Mouse (Mus musculus) G1E (cell line): ENCODE measurements around the gene Ggct. TPM values are rescaled to one million over a fixed set of nuclear protein-coding genes. Genes with fewer than 3 reads are reported as not detected.

Experiments
- ATAC-seq: 2 replicates; pipeline ENCODE4 v1.8.0; 2016; ENCODE audit warnings: mild to moderate bottlenecking; ENCODE audit not compliant: insufficient number of reproducible peaks, poor library complexity, low FRiP score, severe bottlenecking; ENCODE audit errors: extremely low read depth
- DNase-seq: peaks from one replicate; pipeline ENCODE4 v3.0.0; 2012; ENCODE audit warnings: low spot score
- H3K27me3 ChIP-seq: 2 replicates; pipeline ENCODE4 v1.6.1; 2012; ENCODE audit warnings: mild to moderate bottlenecking, low read length, inconsistent platforms; ENCODE audit not compliant: insufficient read depth
- H3K36me3 ChIP-seq: replicated peaks from 2 replicates; pipeline ENCODE3; 2012; ENCODE audit warnings: mild to moderate bottlenecking, inconsistent platforms
- H3K4me1 ChIP-seq: 2 replicates; pipeline ENCODE4 v1.6.1; 2012; ENCODE audit warnings: low read depth, low read length, inconsistent platforms, mixed read lengths; ENCODE audit not compliant: insufficient read depth
- H3K4me3 ChIP-seq: 2 replicates; pipeline ENCODE4 v1.5.1; 2012; ENCODE audit warnings: low read depth, mild to moderate bottlenecking, inconsistent platforms, low read length, moderate library complexity, mixed read lengths
- H3K9me3 ChIP-seq: replicated peaks from 2 replicates; pipeline ENCODE4 v1.6.1; 2012; ENCODE audit warnings: inconsistent platforms
- CTCF ChIP-seq: IDR thresholded peaks from 2 replicates; pipeline ENCODE4 v1.5.1; 2012; ENCODE audit warnings: low read depth, low read length, inconsistent platforms, mixed read lengths
- GATA1 ChIP-seq: IDR thresholded peaks from 2 replicates; pipeline ENCODE4 v1.6.1; 2012; ENCODE audit warnings: borderline replicate concordance, low read length, inconsistent platforms, mixed read lengths
- GATA2 ChIP-seq: IDR thresholded peaks from 2 replicates; pipeline ENCODE4 v1.6.1; 2012; ENCODE audit warnings: low read depth, low read length, inconsistent platforms, borderline replicate concordance
- POLR2AphosphoS5 ChIP-seq: IDR thresholded peaks from 2 replicates; pipeline ENCODE4 v1.6.1; 2012; ENCODE audit warnings: low read depth, low read length, inconsistent platforms; ENCODE audit not compliant: insufficient replicate concordance
- TAL1 ChIP-seq: conservative IDR thresholded peaks from 2 replicates; pipeline ENCODE4 v1.6.1; 2012; ENCODE audit warnings: low read depth, low read length, inconsistent platforms, mixed read lengths
- polyA plus RNA-seq: library from polyadenylated mRNA; stranded (reverse); fragments of >175 nt; gene quantifications from 2 replicates; pipeline ENCODE4 v1.2.3, GENCODE M21; 2012
- total RNA-seq, 2 experiments: library from RNA; stranded (forward) in 1 of 2; stranded (reverse) in 1 of 2; fragments of 200-1000 nt in 1 of 2; fragments of >200 nt in 1 of 2; fragmentation: Nextera tagmentation in 1 of 2; gene quantifications; 2 replicates each; pipeline ENCODE4 v1.2.3; 2014 to 2017

Gene Ggct
- total and polyA plus RNA-seq, 3 experiments, result 10.8 to 15.5 (median 13.9) TPM

DNA sequence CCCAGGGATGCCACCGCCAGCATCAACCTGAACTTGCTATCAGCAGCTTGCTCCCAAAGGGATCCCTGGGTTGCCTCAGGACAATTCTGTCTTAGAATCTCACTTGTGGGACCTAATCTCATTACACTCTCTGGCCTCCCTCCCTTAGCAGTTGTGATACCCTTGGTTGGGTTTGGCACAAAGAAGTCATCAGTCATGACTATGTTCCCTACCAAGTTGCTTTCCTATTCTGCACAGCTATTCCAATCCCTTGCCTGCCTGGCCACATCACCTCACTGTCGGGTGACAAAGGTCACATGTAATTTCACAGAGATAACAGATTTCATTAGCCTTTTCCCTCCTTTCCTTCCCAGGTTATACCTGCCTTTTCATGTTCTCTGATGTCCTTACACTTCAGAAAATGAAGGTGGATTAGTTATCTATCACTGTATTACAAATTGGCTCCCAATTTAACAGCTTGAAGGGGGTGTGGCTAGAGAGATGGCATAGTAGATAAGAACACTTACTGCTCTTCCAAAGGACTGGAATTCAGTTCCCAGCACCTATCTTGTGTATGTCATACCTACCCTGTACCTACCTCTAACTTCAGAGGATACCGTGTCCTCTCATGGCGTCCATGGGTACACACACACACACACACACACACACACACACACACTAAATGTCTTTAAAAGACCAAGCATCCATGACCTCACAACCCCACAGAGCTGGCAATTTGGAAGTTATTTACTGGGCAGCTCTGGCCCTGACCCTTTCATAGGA is 17.8 kb upstream of the Ggct start:
- DNase-seq (no peak), ATAC-seq (no peak)
- H3K4me3 ChIP-seq, result no peak overlapping the region
- H3K36me3 ChIP-seq, result no peaks in the 10 kb centered on the region
- H3K27me3 ChIP-seq, result peaks cover 36% of the 10 kb centered on the region
- no peaks in the 10 kb centered on the region for H3K9me3 ChIP-seq
- TF ChIP-seq CTCF (no peak), TAL1 (no peak), GATA2 (no peak), GATA1 (no peak), POLR2AphosphoS5 (no peak)
- H3K4me1 ChIP-seq, result no peaks in the 10 kb centered on the region

DNA sequence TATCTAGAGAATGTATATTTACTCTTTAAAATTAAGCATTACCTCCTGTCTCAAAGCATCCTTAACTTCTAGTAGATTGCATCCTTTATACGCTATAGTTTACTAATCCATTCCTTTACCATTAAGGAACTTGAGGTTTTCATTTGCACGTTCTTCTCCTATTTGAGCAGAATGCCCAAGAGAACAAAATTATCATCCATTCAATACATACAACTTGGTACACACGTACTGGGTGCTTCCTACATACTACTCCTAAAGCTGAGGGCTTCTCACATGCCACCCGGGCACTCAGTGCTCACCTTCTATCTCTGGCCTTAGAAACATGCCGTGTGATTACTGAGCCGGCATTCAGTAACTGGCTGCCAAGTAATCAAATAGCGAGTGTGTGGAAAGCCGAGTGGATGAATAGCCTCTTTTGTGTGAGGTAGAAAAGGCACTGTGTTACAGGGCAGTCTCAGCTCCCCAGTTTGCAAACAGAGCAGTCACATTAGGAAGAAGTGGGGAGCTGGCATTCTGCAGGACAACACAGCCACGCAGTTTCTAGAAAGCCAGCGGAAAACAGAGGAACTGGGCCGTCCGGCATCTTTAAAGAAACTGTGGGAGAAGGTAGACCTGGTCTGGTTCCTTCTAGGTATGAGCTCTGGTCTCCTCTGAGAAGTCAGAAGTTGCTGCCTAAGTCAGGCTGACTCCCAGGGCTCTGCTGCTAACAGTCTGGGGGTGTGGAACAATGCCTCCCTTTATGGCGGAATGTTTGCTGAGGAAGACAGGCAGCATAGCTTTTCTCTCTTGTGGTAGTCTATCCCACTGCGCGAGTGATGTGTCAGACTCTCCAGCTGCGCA is 16.9 kb upstream of the Ggct start:
- ATAC-seq (no peak), DNase-seq (no peak)
- H3K27me3 ChIP-seq, result peaks cover 33% of the 10 kb centered on the region
- H3K9me3 ChIP-seq, result no peaks in the 10 kb centered on the region
- no peaks in the 10 kb centered on the region for H3K4me1 ChIP-seq
- no peaks in the 10 kb centered on the region for H3K36me3 ChIP-seq
- H3K4me3 ChIP-seq, result no peak overlapping the region
- TF ChIP-seq TAL1, result no peak
- no peak for TF ChIP-seq POLR2AphosphoS5
- TF ChIP-seq GATA1, result no peak
- no peak for TF ChIP-seq GATA2
- no peak for TF ChIP-seq CTCF

DNA sequence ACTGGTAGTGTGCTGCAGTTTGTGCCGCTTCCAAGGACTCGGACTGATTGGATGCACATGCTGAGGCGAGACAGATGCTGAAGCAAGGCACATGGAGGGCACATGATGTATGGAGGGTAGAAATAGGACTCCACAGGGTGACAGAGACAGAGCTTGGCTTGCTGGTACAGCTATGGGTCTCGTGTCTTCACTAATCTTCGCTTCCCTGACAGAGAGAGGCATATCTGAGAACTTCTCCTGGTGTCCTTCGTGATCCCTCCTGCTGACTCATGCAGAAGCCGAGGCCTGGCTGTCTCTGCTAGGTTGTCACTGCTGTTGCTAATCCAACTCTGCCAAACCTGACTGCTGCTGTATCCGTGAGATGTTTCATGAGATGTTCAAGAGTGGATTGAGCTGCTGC is 15.7 kb upstream of the Ggct start:
- H3K4me1 ChIP-seq, result no peaks in the 10 kb centered on the region
- ATAC-seq, result no peak
- no peaks in the 10 kb centered on the region for H3K9me3 ChIP-seq
- DNase-seq, result no peak
- H3K4me3 ChIP-seq, result no peak overlapping the region
- H3K36me3 ChIP-seq, result no peaks in the 10 kb centered on the region
- TF ChIP-seq GATA2 (no peak), CTCF (no peak)
- H3K27me3 ChIP-seq, result peaks cover 33% of the 10 kb centered on the region

DNA sequence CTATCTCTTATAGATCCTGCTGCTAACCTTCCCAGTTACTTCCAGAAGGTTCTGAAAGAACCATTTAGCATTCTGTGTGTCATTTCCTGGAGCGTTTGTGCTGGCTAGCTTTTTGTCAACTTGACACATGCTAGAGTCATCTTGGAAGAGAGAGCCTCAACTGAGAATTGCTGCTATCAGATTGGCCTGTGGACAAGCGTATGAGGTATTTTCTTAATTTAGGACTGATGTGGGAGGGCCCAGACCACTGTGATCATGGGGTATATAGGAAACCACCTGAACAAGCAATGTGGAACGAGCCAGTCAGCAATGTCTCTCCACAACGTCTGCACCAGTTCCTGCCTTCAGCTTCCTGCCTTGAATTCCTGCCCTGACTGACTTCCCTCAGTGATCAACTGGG is 10.8 kb upstream of the Ggct start:
- no peaks in the 10 kb centered on the region for H3K9me3 ChIP-seq
- no peaks in the 10 kb centered on the region for H3K36me3 ChIP-seq
- H3K4me3 ChIP-seq, result no peak overlapping the region
- H3K4me1 ChIP-seq, result no peaks in the 10 kb centered on the region; the same call in 1 of the 2 replicates
- TF ChIP-seq POLR2AphosphoS5 (no peak), CTCF (no peak), GATA1 (no peak), GATA2 (no peak), TAL1 (no peak)
- DNase-seq, result no peak
- peaks cover 39% of the 10 kb centered on the region for H3K27me3 ChIP-seq
- no peak for ATAC-seq

DNA sequence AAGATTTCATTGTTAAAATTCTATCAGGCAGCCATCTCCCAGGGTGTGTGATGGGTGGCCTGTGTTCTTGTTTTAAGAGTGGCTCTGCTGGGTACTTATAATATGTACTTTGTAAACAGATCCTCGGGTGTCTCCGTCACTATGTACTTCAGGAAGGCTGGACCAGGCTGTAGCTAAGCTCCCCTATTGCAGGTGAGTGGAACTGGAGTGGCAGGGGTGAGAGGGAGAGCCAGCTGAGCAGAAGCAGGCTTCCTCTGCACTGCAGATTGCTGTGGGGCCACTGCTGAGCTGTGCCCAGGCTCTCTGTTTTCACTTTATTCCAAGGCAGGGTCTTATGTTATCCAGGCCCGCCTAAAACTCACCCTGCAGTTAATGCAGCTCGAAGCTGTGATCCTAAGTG is 9.7 kb upstream of the Ggct start:
- ATAC-seq, result no peak
- TF ChIP-seq GATA1, result no peak
- no peak for TF ChIP-seq TAL1
- no peak for TF ChIP-seq POLR2AphosphoS5
- no peaks in the 10 kb centered on the region for H3K36me3 ChIP-seq
- peaks cover 35% of the 10 kb centered on the region for H3K27me3 ChIP-seq
- H3K4me1 ChIP-seq, result no peaks in the 10 kb centered on the region; the same call in 1 of the 2 replicates
- no peak overlapping the region for H3K4me3 ChIP-seq
- H3K9me3 ChIP-seq, result no peaks in the 10 kb centered on the region
- DNase-seq, result no peak

DNA sequence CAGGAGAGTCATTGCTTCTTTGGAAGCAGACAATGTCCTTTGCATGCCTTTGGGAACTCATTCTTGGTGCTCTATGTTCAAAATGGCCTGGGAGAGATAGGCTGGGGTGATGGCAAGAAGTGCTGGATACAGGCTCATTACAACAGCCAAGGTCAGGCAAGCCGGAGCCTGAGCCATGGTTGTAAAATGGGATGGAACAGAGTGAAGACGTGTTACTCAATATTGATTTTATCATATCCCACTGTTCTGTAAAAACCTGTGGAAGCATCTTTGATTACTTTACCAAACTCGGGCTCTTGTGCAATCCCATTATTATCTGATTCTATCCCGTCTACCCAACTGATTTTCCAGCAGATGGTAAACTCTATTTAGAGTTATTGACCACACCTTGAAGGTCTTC is 8.6 kb upstream of the Ggct start:
- ATAC-seq (no peak), DNase-seq (no peak)
- no peaks in the 10 kb centered on the region for H3K36me3 ChIP-seq
- peaks cover 31% of the 10 kb centered on the region for H3K27me3 ChIP-seq
- no peak overlapping the region for H3K4me3 ChIP-seq
- H3K4me1 ChIP-seq, result no peaks in the 10 kb centered on the region; the same call in 1 of the 2 replicates
- no peaks in the 10 kb centered on the region for H3K9me3 ChIP-seq
- TF ChIP-seq CTCF, result no peak
- TF ChIP-seq POLR2AphosphoS5, result no peak
- no peak for TF ChIP-seq GATA1
- TF ChIP-seq GATA2, result no peak
- TF ChIP-seq TAL1, result no peak
